Mouse (Mus musculus) thymus, postnatal 14 days (tissue): Measurements from ENCODE around the gene Nudcd2.

ENCODE experiments used
- DNase-seq: peaks from one replicate; pipeline ENCODE4 v3.0.0; 2021

The Nudcd2 gene

DNA sequence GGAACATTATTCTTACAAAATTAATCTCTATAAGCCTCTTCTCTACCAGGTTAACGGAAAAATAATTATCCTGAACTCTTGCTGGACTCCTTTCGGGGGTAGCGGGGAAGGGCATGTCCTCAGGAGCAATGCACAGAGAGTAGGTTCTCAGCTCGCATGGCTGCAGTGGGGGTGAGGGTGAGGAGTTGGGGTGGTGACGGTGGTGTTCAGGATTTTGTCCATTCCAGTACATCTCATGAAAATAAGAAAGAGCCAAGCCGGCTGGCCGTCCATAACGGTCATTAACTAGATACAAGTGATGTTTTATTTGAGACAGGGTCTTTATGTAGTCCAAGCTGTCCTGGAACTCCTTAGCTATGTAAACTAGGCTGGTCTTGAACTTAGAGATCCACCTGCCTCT, 22.5 kb downstream of the Nudcd2 start:
- no peak for DNase-seq

DNA sequence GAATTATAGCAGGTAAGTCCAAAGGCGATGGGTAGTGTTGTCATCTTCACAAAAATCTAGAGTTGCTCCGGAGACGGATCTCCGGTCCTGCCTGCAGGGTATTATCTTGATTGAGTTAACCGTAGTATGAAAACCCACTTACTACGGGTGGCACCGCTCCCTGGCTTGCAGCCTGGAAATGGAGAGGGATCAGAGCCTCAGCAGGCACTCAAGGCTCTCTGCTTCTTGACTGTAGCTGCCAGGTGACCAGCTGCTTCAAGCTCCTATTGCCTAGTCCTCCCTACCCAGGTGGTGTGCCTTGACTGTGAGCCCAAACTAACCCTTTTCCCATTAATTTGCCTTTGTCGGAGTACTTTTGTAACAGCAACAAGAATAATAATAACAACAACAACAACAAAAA, 26.4 kb downstream of the Nudcd2 start:
- DNase-seq, result no peak

- DNase-seq, result peak; percentile 28
Observed at GRCm38 (mm10) chr11:40763395-40763794, 29.9 kb downstream of the Nudcd2 start.

DNA sequence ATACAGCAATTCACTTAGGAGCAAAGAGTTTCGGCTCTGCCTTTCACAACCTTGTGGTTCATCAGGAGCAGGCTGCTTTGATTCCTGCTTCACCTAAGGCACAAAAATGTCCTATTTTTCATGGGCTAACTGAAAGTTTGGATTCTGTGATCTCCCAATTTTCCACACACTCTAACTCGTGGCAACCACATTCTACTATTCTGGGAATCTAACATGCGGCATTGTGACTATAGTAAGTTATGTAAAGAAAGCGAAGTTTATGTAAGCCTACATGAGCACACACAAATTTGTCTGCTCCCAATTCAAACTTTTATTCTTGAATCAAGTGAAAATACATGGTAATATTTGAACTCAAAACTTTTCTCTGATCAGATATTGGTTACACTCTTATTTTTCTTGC, 31.2 kb downstream of the Nudcd2 start:
- no peak for DNase-seq

DNA sequence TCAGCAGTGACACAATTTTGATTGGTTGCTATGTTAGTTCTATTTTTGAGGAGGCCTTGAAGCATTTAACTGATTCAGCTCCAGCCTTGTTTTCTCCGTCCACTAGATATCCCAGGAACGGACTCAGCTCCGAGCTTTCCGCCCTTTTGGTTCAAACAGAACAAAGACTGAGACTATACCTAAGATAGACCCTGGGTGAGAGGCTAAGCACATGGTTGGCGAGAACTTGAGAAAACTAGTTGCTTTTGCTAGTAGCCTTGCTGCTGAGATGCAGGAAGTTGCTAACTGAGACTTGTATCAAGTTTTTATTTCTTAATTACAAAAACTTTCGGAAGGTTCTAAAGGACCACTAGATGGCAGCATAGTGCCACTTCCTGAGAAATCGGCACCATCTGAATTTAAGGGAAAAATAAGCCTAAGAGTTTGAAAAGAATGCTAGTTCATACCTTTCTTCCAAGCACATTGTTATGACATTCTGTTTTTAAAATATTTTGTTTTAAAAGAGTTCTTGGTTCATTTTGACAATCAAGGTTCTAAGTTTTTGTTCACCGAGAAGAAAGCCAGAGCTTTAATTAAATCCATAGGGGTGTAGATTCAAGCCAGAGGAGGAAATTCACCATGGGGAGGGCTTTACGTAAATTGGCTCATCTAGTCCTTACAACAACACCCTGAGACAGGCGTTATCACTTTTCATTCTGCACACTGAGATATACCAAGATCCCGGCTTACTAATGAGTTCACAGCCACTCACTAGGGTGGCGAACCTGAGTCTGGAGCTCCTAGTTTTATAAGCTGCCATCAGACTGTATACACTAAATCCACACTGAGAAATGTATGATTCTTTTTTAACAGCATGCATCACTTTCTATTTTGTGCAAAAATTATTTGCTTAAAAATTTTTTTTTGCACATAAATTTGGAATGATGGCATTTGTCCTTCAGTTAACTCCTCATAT, 42.1 kb downstream of the Nudcd2 start:
- no peak for DNase-seq

- DNase-seq, result no peak
Observed at GRCm38 (mm10) chr11:40781857-40782256, 48.4 kb downstream of the Nudcd2 start.

DNA sequence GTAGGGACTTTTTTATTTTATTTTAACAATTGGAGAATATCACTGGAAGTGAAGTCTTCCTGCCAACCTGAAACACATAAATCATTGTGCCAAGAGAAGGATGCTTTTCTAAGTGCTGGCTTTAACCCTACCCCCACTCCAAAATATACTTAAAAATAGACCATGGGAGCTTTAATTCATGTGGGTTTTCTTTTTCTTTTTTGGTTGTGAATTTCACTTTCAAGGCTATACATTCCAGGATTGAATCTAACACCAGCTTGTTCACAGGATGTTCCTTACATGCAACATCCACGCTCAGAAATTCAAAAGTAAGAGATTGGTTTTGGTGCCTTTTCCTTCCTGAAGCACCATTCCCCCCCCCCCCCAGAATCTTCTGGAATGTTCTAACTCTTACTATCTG, 49.9 kb downstream of the Nudcd2 start:
- no peak for DNase-seq

- no peak for DNase-seq
Observed at GRCm38 (mm10) chr11:40784326-40784725, 50.9 kb downstream of the Nudcd2 start.

GRCm38 (mm10) chr11:40786900-40787299, 53.4 kb downstream of the Nudcd2 start:
- DNase-seq, result no peak
